Mouse (Mus musculus): Measurements from ENCODE around the gene Wdr74. TPM values are rescaled to one million over a fixed set of nuclear protein-coding genes. Genes with fewer than 3 reads are reported as not detected.

Gene Wdr74
- polyA plus RNA-seq, 1 experiment from 2014 or later: 97.4 TPM

DNA sequence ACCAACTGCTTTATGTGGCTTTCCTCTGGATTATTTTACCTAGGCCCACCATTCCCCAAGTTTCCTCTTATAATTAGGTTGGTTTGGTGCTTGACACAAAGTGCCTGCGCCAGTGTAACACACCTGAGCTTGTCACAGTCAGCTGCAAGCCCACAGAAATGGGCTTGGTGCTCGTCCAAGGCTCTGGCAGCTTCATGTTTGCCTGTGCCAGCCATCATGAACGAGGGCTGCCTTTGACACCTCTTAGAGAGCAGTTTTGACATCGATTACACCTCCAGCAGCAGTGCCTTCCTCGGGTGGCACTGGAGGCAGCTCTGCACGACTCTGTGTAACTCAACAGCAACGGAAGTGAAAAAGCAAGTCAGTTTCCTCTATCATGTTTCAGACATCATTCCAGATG, 54.5 kb downstream of the Wdr74 start:
- Histone ChIP-seq H3K27me3 (no peaks in the 10 kb centered on the region), H3K9me3 (no peaks in the 10 kb centered on the region), H3K27ac (replicated peaks) (no peak overlapping the region), H3K4me1 (peaks cover 12% of the 10 kb centered on the region), H3K4me3 (no peak overlapping the region), H3K9ac (replicated peaks) (no peak overlapping the region), H3K4me2 (replicated peaks) (no peak overlapping the region), H3K36me3 (peaks cover 27% of the 10 kb centered on the region)
- ATAC-seq (replicated peaks): no peak
- WGBS: 85% methylated on average over 7 of the region's 7 CpGs

Small RNAs within 50 kb of the gene (microRNA-seq; reads per million reads assigned to microRNA genes)
- not detected for gene Mir6992

Other genes with a start within 250 kb of the Wdr74 start
- 5.5 and 6.1 TPM in 2 replicates for gene Slc22a8, start 144.6 kb upstream of the Wdr74 start, polyA plus RNA-seq (2015; fragmentation: Nextera tagmentation; extraction: Ambion mirVana)
- 6.6 and 7.8 TPM in 2 replicates for gene Slc22a6, start 117.8 kb upstream of the Wdr74 start, polyA plus RNA-seq (2015; fragmentation: Nextera tagmentation; extraction: Ambion mirVana)
- 5.1 and 5.4 TPM in 2 replicates for gene Chrm1, start 72.0 kb upstream of the Wdr74 start, polyA plus RNA-seq (2015; fragmentation: Nextera tagmentation; extraction: Ambion mirVana)
- 164 and 171 TPM in 2 replicates for gene Slc3a2, start 12.5 kb upstream of the Wdr74 start, polyA plus RNA-seq (2015; fragmentation: Nextera tagmentation; extraction: Ambion mirVana)
- 1.5 and 2.5 TPM in 2 replicates for gene 1700092M07Rik, start 4.9 kb downstream of the Wdr74 start, polyA plus RNA-seq (2015; fragmentation: Nextera tagmentation; extraction: Ambion mirVana)
- gene Stx5a, start 5.6 kb downstream of the Wdr74 start, polyA plus RNA-seq (2015; fragmentation: Nextera tagmentation; extraction: Ambion mirVana): 130 and 133 TPM in 2 replicates
- gene Nxf1, start 21.2 kb downstream of the Wdr74 start, polyA plus RNA-seq (2015; fragmentation: Nextera tagmentation; extraction: Ambion mirVana): 187 and 192 TPM in 2 replicates
- 249 and 250 TPM in 2 replicates for gene Tmem223, start 35.2 kb downstream of the Wdr74 start, polyA plus RNA-seq (2015; fragmentation: Nextera tagmentation; extraction: Ambion mirVana)
- 27.4 and 33.9 TPM in 2 replicates for gene Tmem179b, start 38.6 kb downstream of the Wdr74 start, polyA plus RNA-seq (2015; fragmentation: Nextera tagmentation; extraction: Ambion mirVana)
- gene Taf6l, start 50.6 kb downstream of the Wdr74 start, polyA plus RNA-seq (2015; fragmentation: Nextera tagmentation; extraction: Ambion mirVana): 32.2 and 34.1 TPM in 2 replicates
- 162 and 169 TPM in 2 replicates for gene Polr2g, start 62.8 kb downstream of the Wdr74 start, polyA plus RNA-seq (2015; fragmentation: Nextera tagmentation; extraction: Ambion mirVana)
- 8.3 and 9.6 TPM in 2 replicates for gene Zbtb3, start 66.7 kb downstream of the Wdr74 start, polyA plus RNA-seq (2015; fragmentation: Nextera tagmentation; extraction: Ambion mirVana)
- gene Ttc9c, start 83.5 kb downstream of the Wdr74 start, polyA plus RNA-seq (2015; fragmentation: Nextera tagmentation; extraction: Ambion mirVana): 68.4 and 72.7 TPM in 2 replicates
- gene Hnrnpul2, start 84.2 kb downstream of the Wdr74 start, polyA plus RNA-seq (2015; fragmentation: Nextera tagmentation; extraction: Ambion mirVana): 5.9 and 6.1 TPM in 2 replicates
- gene AC129217.1, start 93.9 kb downstream of the Wdr74 start, polyA plus RNA-seq (2015; fragmentation: Nextera tagmentation; extraction: Ambion mirVana): not detected in 2 replicates
- gene Bscl2, start 101.6 kb downstream of the Wdr74 start, polyA plus RNA-seq (2015; fragmentation: Nextera tagmentation; extraction: Ambion mirVana): 80.7 and 85.2 TPM in 2 replicates
- gene Gng3, start 103.4 kb downstream of the Wdr74 start, polyA plus RNA-seq (2015; fragmentation: Nextera tagmentation; extraction: Ambion mirVana): 272 and 281 TPM in 2 replicates
- 0.53 and 0.60 TPM in 2 replicates for gene Lrrn4cl, start 114.9 kb downstream of the Wdr74 start, polyA plus RNA-seq (2015; fragmentation: Nextera tagmentation; extraction: Ambion mirVana)
- 178 and 181 TPM in 2 replicates for gene Ubxn1, start 135.7 kb downstream of the Wdr74 start, polyA plus RNA-seq (2015; fragmentation: Nextera tagmentation; extraction: Ambion mirVana)
- gene Uqcc3, start 145.1 kb downstream of the Wdr74 start, polyA plus RNA-seq (2015; fragmentation: Nextera tagmentation; extraction: Ambion mirVana): 55.4 and 61.8 TPM in 2 replicates
- gene Lbhd1, start 147.9 kb downstream of the Wdr74 start, polyA plus RNA-seq (2015; fragmentation: Nextera tagmentation; extraction: Ambion mirVana): 59.1 and 74.7 TPM in 2 replicates
- not detected in 2 replicates for gene Gm49403, start 148.1 kb downstream of the Wdr74 start, polyA plus RNA-seq (2015; fragmentation: Nextera tagmentation; extraction: Ambion mirVana)
- gene 1810009A15Rik, start 153.0 kb downstream of the Wdr74 start, polyA plus RNA-seq (2015; fragmentation: Nextera tagmentation; extraction: Ambion mirVana): 53.9 and 55.0 TPM in 2 replicates
- gene Gm49416, start 153.1 kb downstream of the Wdr74 start, polyA plus RNA-seq (2015; fragmentation: Nextera tagmentation; extraction: Ambion mirVana): 0.25 TPM in 1 of 2 replicates, not detected in the other
- gene Ints5, start 157.2 kb downstream of the Wdr74 start, polyA plus RNA-seq (2015; fragmentation: Nextera tagmentation; extraction: Ambion mirVana): 42.0 and 43.7 TPM in 2 replicates
- 88.1 and 89.6 TPM in 2 replicates for gene Ganab, start 162.2 kb downstream of the Wdr74 start, polyA plus RNA-seq (2015; fragmentation: Nextera tagmentation; extraction: Ambion mirVana)
- gene B3gat3, start 184.5 kb downstream of the Wdr74 start, polyA plus RNA-seq (2015; fragmentation: Nextera tagmentation; extraction: Ambion mirVana): 78.9 and 81.0 TPM in 2 replicates
- gene Rom1, start 193.5 kb downstream of the Wdr74 start, polyA plus RNA-seq (2015; fragmentation: Nextera tagmentation; extraction: Ambion mirVana): 0.87 and 1.5 TPM in 2 replicates
- 10.4 and 11.7 TPM in 2 replicates for gene Eml3, start 193.7 kb downstream of the Wdr74 start, polyA plus RNA-seq (2015; fragmentation: Nextera tagmentation; extraction: Ambion mirVana)
- 171 and 175 TPM in 2 replicates for gene Mta2, start 206.0 kb downstream of the Wdr74 start, polyA plus RNA-seq (2015; fragmentation: Nextera tagmentation; extraction: Ambion mirVana)
- 34.1 and 34.7 TPM in 2 replicates for gene Tut1, start 218.0 kb downstream of the Wdr74 start, polyA plus RNA-seq (2015; fragmentation: Nextera tagmentation; extraction: Ambion mirVana)
- gene Eef1g, start 231.2 kb downstream of the Wdr74 start, polyA plus RNA-seq (2015; fragmentation: Nextera tagmentation; extraction: Ambion mirVana): 336 and 348 TPM in 2 replicates